Mouse (Mus musculus) natural killer cell, adult 2 months (primary cell): Measurements from ENCODE around the gene Tmem256.

Source experiments
- DNase-seq, 2 experiments: peaks; one replicate each; pipeline ENCODE4 v3.0.0; 2022; ENCODE audit warnings: low spot score in 2 of 2

Tmem256 gene

DNA sequence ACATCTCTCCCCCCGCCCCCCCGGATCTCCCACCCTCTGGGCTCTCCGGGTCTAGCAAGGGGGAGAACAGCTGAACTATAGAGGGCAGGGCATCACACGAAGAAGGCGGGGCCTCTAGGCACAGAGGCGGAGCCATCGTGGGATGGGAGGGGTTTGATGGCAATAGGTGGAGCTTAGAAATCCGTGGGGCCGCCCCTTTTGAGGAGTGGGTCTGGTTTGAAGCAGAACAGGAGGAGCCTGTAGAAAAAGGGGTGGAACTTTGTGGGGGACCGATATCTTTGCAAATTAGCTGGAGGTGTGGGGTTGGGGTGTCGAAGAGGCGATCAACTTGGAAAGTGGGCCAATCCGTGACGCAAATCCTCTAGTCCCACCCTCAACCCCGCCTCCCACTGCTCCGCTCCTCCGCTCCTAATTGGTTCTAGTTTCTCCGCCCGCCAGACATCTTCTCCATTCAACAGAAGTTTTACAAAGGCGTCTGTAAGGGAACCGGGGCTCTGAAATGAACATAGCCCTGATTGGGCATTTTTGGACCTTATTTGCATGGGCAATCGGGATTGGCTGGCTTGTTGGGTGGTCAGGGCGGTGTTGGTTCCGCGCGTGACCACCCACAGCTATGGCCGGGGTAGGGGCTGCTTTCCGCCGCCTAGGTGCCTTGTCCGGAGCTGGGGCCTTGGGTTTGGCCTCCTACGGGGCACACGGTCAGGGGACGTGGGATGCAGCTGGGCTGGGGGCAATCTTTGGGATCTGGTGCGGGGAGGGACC is at the start of gene Tmem256:
Tmem256 (plus strand) TSS at position 563 of the 762 bp plus-strand sequence.
- peak; percentile 94 for DNase-seq

DNA sequence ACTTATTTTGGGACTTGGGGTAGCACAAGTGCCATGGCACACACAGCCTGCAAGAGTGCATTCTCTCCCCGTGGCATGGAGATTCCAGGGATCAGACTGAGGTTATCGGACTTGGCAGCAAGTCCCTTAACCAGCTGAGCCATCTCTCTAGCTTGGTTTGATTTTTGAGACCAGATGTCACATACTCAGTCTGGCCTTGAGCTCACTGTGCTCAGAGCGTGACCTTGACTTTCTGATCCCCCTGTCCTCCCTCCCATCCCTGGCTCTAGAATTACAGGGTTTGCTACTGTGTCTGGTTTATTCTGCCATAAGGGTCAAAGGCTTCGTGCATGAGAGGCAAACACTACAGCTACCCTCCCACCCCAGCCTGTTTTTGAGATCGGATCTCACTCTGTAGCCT is 48.9 kb upstream of the Tmem256 start:
- no peak for DNase-seq

DNA sequence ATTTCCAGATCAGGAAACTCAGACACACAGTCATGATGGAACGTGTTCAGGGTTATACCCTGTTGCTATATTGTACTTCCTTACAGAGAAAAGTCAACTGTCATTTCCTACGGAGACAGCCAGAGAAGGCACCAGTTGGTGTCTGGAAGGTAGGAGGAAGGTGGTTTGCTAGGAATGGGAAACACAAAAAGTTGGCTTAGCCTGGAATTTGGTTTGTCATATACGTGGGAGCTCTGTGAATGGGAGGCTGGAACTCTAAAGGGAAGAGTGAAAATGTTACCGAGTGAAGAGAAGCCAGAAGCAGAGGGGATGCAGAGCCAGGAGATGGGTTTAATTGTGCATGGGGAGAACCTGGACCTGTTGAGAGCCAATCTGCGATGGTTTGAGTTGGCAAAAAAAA is 46.9 kb upstream of the Tmem256 start:
- DNase-seq, result no peak

DNA sequence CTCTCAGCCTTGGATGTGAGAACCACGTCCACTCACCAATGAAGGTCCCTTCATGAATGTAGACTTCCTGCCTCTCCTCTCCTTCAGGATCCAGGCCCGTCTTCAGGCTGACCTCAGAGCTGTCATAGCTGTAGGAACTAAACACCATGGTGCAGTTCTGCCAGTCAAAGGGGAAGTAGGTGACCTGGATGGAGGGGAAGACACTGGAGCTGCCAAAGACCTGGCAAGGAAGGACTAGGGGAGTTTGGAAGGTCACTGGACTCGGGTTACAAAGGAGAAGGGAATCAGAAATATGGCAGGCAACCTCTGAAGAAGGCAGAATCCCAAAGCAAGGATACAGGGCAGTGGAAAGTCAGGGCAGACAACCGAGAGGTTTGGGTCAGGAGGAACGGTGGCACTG is 44.9 kb upstream of the Tmem256 start:
- no peak for DNase-seq

DNA sequence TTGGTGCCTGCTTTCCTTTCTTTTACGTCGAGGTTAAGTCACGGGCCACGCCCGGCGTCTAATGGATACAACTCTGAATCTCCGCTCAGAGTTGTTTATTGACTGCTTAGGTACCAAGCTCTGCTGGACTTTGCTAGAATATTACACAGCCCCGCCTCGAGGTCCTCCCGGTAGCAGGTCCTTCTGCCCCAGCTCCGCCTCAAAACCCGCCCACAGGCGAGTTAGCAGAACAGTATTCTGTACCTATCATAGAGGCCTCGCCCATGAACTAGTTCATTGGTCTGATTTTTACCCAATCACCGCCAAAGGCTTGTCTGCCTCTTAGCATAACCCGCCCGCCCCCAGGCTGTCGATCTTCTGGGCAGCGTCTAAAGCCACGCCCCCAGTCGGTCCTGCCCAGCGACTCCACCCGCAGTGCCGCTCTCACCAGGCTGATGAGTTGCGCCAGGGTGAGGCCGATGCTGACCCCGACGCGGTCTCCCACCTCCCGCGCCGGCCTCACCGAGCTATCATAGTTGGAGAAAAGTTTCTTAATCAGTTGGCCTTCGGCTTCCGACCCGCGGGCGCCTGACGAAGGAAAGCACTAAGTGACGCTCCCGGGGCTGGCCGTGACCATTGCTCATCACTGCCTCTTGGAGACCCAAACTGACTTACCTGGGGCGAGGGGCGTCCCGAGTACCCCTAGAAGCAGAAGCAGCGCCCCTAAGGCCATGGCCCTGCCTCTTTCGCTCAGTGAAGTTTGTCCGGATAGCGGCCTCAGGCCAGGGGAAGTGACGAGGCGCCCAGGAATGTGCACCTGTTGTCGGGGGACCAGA is 42.9 kb upstream of the Tmem256 start, which contains the start of gene Chrnb1:
Chrnb1 (minus strand) TSS at position 776 of the 815 bp plus-strand sequence.
- DNase-seq, result peak; percentile 93 to 94

DNA sequence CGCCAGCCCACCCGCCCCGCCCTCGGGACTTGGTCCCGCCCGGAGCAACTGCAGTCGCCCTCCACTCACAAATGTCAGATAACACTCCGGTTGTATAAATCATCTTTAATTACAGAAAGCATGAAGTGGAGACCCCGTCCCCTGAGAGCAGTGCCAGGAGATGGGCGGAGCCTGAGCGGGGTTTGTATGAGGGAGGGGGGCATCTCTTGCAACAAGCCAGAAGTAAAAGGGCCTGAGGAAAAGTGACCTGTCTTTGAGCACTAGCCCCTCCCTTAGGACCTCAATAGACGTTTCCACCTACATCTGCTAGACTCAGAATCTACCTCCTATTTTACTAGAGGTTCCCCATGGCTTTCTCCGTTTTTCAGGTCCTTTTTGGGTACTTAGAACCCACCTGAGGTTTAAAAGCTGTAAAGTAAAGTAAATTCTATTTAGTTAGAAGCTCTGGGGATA is 42.3 kb upstream of the Tmem256 start:
- no peak for DNase-seq

DNA sequence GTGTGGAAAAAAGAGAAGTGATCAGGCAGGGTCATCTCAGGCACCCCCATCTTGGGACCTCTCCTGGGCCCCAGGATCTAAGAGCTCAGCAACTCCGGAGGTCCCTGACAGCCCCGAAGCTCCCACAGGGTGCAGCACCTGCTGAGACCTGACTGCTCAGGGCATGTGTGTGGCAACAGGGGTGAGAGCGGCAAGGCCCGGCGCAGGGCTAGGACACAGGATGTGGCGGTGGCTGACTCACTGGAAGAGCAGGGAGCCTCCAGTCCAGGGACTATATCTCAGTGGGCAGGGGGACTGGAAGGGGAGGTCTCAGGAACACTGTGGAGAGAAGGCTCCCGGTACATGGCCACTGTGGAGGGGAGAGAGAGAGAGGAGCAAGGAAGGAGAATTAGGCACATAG is 40.4 kb upstream of the Tmem256 start:
- DNase-seq, result no peak

DNA sequence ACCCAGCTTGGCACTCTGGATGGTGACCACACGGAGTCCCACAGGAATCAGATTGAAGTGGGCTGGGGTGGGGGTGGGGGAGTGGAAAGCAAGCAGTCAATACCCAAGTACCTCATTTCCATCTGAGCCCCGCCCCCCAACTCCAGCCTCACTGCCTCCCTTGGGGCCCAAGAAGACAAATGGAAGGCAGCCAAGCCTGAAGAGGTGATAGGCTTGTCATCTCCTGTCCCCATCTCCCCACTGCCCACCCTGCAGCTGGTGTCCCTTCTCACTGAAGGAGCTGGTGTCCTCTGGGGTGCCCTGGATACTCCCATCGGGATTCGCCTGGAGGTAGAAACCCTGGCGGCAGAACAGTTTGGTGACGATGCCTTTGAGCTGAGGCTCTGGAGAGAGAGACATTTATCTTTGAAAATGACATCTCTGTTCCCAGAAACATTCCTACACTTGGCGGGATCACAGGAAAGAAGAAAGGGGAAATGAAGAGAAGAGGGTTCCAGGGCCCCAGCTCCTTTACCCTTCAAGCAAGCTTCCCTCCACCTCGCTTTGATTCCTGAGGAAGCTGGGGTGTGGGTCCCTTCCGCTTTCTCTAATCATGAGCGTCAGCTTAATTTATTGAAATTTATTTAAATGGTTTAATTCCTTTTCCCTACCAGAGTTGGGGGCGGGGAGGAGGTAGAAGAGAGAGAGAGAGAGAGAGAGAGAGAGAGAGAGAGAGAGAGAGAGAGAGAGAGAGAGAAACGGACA is 38.7 kb upstream of the Tmem256 start:
- DNase-seq, result peak in 1 of 2 experiments; percentile 59

DNA sequence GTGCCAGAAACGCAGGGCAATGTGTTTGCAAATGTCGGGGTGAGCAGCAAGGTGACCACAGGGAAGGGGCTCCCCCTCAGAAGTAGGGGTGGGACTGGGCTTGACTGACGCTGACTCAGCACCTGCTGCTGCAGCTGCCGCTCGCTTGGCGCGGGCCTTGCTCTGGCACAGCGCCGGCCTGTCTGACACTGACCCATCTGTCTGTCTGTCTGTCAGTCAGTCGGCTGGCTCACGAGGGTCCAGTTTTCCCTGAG is 38.2 kb upstream of the Tmem256 start:
- DNase-seq, result peak; percentile 38 to 41

DNA sequence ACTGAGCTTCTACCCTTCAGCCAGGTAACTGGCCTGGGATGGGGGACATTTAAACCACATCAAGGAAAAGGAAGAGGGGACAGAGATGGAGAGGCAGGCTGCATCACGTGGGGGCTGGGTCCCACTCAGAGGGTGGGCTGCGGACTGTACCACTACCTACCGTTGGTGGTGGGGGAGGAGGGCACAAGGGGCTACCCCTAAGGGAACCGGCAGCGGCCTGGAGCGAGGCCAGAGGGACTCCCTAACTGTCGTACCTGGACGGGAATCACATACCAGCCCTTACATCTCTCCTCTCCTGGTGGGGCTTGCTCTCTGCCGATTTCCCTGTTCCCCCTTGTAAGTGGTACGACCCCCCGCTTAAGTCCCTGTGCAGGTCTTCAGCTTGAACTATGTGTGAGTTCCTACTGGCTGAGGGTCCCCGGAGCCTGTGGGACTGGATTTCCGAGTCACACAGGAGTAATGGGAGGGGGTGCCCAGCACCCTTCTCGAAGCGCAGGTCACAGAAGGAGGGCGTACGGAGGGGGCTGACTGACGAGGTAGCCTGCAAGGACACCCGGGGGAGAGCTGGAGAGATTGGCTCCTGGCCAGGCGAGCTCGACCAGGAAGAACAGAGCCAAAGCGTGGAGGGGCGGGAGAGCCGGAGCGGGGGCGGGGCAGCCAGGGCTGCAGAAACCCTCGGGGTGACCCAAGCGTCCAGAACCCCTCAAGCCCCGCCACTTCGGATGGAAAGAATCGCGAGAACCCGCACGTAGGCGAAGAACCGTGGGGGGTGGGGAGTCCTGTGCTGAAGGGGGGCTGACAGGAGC is 37.7 kb upstream of the Tmem256 start:
- DNase-seq, result no peak

DNA sequence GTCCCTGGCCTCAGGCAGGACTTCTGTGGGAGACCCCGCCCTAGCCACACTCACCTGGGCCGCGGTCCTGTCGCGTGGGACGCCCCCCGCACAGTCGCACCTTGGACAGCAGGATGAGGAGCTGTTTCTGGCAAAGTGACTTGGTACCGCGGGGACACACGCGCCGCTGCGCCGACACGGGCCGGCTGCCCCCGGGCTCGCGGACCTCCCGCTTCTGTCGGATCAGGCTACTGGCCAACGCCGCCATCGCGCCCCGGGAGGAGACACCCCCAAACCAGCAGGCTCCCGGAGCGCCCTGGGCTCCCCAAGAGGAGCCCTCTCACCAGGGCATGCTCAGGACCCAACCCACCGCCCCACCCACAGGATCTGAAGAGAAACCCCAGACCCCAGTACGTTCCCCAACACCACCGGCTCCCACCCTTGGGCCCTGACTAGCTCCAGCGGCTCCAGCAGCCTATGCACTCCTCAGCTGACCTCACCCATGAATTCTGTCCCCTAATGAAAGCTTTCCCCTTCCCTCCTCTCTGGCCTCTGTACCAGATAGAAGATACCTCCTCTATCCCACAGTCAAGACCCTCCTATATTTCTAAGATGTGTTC is 36.8 kb upstream of the Tmem256 start, which contains the start of gene Fgf11:
Fgf11 (minus strand) TSS at position 479 of the 599 bp plus-strand sequence.
- DNase-seq, result no peak

DNA sequence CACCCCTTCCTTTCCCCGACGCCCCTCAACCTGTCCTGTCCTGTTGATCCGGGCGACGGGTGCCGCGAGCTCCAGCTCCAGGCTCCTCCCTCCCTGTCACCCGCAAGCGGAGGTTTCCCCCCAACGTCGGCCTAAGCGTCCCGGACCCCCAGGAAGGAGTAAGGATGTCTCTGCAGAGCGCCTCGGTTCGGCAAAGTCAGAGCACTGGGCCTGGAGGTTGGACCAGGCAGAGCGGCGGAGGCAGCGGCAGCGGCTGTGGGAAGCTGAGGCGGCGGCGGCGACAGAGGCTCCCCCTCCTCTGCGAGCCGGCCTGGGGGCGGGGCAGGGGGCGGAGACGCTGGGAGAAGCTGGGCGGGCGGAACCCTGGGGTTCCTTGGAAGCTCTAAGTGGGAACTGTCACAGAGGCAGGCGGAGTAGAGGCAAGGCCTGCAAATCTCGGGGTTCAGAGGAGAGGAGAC is 35.6 kb upstream of the Tmem256 start:
- peak in 1 of 2 experiments; percentile 34 for DNase-seq

DNA sequence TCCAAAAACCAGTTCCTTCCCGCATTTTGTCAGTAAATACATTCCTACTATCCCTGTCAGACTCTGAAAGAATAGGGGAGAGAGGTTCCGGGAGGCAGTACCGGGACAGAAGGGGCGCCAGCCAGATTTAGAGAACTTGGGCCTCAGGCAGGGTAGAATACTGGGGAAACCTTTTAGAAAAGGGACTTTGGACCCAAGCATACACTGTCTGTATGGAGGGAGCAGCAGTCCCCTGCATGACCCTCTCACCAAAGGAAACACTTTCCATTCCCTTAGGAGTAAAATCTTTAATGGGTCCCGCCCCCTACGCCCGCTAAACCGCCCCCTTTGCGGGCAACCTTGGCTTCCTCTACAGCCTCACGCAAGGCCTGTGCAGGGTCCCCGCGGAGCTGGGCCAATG is 35.0 kb upstream of the Tmem256 start:
- no peak for DNase-seq

DNA sequence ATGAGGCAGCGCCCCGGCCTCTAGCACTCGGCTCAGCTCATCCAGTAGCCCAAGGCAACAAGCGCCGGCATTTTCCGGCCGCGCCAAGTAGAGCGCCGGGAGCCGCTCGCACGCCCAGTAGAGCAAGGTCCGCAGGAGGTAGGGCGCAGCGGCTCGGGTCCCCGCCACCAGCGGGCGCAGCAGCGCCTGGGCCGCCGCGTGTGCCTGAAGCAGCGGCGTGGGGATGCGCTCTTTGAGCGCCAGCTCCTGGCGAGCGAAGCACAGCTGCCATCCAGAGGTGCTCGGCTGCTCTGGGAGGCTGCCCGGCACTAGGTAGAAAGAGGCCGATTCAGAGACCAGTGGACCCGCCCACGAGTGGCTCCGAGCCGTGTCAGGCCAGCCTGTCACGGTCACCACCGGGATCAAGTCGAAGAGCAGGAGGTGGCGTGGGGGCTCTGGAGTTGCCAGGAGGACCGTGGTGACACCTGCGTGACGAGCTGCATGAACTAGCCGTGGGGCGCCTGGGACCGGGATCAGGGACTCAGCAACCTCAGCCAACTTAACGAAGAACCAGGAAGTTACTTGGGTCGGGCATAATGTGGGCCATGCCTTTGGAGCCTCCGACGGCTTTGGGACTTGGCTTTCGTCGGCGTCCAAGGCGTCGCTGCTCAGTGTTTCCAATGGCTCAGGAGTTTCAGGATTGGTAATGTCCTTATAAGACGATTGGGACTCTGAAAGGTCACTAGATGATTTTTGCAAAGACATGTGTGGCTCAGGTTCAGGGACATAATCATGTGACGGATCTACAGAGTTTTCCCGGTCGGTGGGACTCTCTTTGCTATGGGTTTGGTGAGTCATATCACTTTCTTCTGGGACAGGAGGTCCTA is 34.3 kb upstream of the Tmem256 start:
- DNase-seq, result peak; percentile 45 to 61

DNA sequence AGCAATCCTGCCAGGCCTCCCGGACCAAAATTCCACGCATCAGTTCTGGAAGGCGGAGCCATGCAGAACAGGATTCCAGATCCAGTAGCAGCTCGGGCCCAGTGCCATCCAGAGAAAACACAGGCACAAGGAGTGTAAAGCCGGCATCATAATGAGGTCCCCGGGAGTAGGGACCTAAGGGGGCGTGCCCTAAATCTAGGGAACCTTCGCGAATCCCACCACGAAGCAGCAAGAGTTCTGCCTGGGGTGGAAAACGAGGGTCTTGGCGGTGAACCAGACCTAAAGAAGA is 33.7 kb upstream of the Tmem256 start:
- DNase-seq, result no peak

DNA sequence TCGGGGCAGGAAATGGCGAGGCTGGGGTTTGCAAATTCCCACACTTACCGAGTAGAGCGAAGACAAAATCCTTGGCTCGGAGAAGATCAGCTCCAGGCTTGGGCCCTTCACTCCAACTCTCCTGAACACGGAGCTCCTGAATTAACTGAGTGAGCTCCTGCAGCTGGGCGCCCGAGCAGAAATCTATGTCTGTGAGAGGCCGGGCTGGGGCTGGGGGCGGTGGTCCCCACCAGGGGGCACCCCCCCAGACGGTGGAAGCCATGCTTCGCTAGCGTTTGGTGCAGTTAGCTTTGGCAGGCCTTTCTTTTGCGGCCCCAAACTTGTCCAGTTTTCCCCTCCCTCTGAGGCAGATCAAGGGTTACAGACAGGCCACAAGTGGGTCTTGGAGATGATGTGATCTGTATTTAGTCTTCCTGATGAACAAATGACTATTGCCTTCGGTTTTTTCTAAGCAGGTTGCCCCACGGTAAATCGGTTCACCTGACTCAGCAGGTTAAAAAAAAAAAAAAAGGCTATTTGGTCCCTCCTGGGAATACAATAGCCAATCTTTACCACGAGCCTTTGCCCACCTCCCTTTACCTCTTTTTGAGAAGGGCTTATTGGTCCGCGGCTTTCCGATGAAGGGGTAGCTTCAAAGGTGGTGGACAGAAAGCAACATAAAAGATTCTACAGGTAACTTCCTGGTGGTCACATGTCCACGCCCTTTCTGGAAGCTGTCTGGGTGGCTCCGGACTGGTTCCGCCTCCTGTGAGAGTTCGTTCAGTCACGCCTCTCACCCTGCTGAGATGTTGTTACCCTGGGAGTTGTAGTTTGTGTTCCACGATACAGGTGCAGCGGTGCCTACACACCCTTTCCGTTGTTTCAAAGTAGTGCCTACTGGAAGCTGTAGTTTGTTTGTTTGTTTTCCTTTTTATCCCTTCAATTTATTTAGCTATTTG is 33.1 kb upstream of the Tmem256 start, which contains the start of gene Tmem102:
Tmem102 (minus strand) TSS at position 653 of the 938 bp plus-strand sequence.
- DNase-seq, result no peak

DNA sequence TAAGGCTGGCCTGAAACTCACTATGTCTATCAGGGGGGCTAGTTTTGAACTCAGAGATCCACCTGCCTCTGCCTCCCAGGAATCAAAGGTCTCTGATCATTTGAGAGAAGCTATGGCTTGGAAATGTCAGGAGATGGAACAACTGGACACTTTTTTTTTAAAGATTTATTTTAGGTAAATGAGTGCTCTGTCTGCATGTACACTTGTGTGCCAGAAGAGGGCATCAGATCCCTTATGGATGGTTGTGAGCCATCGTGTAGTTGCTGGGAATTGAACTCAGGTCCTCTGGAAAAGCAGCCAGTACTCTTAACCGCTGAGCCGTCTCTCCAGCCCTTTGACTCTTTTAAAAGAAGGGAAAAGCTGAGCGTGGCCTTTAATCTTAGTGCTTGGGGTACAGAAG is 31.9 kb upstream of the Tmem256 start:
- no peak for DNase-seq

DNA sequence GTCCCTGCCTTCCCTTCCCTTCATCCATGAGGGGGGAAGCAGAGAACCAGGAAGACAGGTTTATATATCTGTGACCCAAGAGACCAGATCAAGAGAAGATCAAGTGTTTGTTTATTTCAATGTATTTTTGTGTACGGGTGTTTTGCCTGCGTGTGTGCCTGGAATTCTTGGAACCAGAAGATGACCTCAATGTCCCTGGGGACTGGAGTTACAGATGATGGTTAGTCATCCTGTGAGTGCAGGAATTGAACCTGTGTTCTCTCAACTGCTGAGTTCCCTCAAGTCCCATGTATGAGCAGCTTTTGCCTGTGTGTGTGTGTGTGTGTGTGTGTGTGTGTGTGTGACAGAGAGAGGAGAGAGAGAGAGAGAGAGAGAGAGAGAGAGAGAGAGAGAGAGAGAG is 30.7 kb upstream of the Tmem256 start:
- DNase-seq, result no peak

DNA sequence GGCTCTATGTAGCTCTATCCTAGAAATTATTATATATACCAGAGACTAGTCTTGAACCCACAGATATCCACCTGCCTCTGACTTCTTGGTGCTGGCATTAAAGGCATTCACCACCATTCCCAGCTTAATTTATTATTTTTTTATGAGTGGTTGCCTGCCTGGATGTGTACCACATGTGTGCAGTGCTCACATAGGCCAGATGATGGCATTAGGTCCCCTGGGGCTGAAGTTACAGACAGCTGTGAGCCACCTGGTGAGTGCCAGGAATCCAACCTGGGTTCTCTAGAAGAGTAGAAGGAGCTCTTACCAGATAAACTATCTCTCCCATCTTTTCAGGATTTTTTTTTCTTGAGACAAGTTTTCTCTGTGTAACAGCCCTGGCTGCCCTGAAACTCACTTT is 28.0 kb upstream of the Tmem256 start:
- no peak for DNase-seq
